In the genomic region with DNA sequence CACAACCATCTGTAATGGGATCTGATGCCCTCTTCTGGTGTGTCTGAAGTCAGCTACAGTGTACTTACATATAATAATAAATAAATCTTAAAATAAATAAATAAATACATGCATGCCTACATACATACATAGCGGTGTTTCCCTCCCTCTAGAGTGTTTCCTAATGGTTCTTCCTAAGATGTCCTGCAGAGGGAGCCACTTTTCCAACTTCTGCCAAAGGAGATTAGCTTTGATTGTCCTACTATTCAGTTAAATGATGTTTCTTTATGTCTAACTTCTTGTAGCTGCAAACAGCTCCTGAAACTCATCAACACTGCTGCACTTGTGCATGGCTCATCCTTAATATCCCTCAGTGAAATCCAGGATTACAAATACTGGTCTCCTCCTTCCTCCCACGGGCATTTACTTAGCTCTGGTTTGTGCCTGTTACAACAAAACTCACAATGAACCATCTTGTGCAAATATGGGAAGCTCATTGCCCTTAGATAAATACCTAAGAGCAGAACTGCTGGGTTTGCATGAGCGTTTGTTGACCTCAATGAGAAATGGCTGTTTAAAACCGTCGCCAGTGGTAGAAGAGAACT, we compare ENCODE assay signal across 8 mouse cellular contexts. TPM values are rescaled to one million over a fixed set of nuclear protein-coding genes. Genes with fewer than 3 reads are reported as not detected.
DNase-seq lines count a peak whose midpoint lies in the region; TF ChIP-seq lines count a peak whose summit lies in the region.

No protein-coding gene starts in this region.

- H3K4me3 ChIP-seq in left cerebral cortex, adult 2 months = no peak overlapping the region
- no peak overlapping the region for H3K4me3 ChIP-seq in lung, adult 2 months (replicated peaks; ENCODE audit: extremely low read depth, low read depth, low read length)

- no peak for TF ChIP-seq POLR2A in brain, embryonic 14.5 days (IDR thresholded peaks at IDR 0.05; ENCODE audit: borderline replicate concordance, extremely low read depth, insufficient read depth, insufficient read length, poor library complexity, severe bottlenecking)
- no peak for TF ChIP-seq POLR2A in lung, adult 2 months (IDR thresholded peaks at IDR 0.05; ENCODE audit: borderline replicate concordance, extremely low read depth, low read depth, low read length)

- peak; percentile 58 for TF ChIP-seq CTCF in left cerebral cortex, adult 2 months (IDR thresholded peaks at IDR 0.05)
- peak; percentile 14; the same call in 1 of the 2 replicates for TF ChIP-seq CTCF in brain, embryonic 14.5 days (IDR thresholded peaks at IDR 0.05; ENCODE audit: borderline replicate concordance, extremely low read depth, insufficient read depth, insufficient read length)
- no peak for TF ChIP-seq CTCF in lung, adult 2 months (IDR thresholded peaks at IDR 0.05; ENCODE audit: insufficient read depth, low read length)

- peak; percentile 42 to 46 for DNase-seq in cerebellum, postnatal 14 days
- DNase-seq in cerebellum, adult 11-12 months = no peak
- DNase-seq in left cerebral cortex, adult 2 months (ENCODE audit: extremely low spot score in 1 of 2, low spot score in 2 of 2) = no peak
- DNase-seq in left cerebral cortex, adult 18-20 months (ENCODE audit: low spot score in 2 of 2) = no peak
- peak; percentile 37 for DNase-seq in brain, embryonic 14.5 days (ENCODE audit: low read depth)
- DNase-seq in lung, adult 2 months = peak; percentile 10
- DNase-seq in right cerebral cortex, postnatal 14 days = no peak
- no peak for DNase-seq in left cerebral cortex, postnatal 25 days (ENCODE audit: low spot score in 2 of 2)

- 76% methylated on average over 5 of the region's 5 CpGs for WGBS in lung, adult 2 months

- H3K4me1 ChIP-seq in lung, adult 2 months (ENCODE audit: control insufficient read depth, insufficient read depth, low read length) = no peaks in the 10 kb centered on the region

- no peak overlapping the region for H3K27ac ChIP-seq in left cerebral cortex, adult 2 months

- intact Hi-C loops in left cerebral cortex, adult 2 months (cut with DNase I) = no loop called here
- intact Hi-C loops in left cerebral cortex, postnatal 25 days (cut with DNase I) = loop anchor here (5.0 kb wide), 2 partner anchors 142 to 418 kb away; no protein-coding TSS in a partner anchor

RNA-seq across cellular contexts. Expression of gene Cachd1, which starts 47.5 kb away (rescaled TPM):
- 10 to 100 TPM in 1 of 2 experiments, 1 to 10 TPM in 1; 9.2 to 15.9 TPM for total RNA-seq in left cerebral cortex, adult 2 months (2021)
- total RNA-seq in left cerebral cortex, adult 18-20 months (2021) = 10 to 100 TPM in 1 of 2 experiments, 1 to 10 TPM in 1; 9.9 to 16.4 TPM
- 111 and 150 TPM in 2 replicates for polyA plus RNA-seq in brain, embryonic 14.5 days (2012; rRNA removed)
- 41.8 and 43.1 TPM in 2 replicates for polyA plus RNA-seq in lung, adult 2 months (2012; rRNA removed)
- total RNA-seq in left cerebral cortex, postnatal 25 days (2021) = 10 to 100 TPM; 14.1 to 16.0 TPM

Comparison
In these comparisons a context has a peak if more than half of its experiments do, and no peak if none do; other contexts are left out.
1. DNase-seq: peak in cerebellum, postnatal 14 days (2 of 2), brain, embryonic 14.5 days (single experiment) and lung, adult 2 months (single experiment); none in cerebellum, adult 11-12 months (single experiment), left cerebral cortex, adult 2 months (0 of 2), left cerebral cortex, adult 18-20 months (0 of 2), right cerebral cortex, postnatal 14 days (single experiment) and left cerebral cortex, postnatal 25 days (0 of 2).